Comparison of ENCODE assay signal across 17 mouse cellular contexts in genomic region chr8:34744179-34744578, GRCm38 (mm10).
"Had no signal": no experiment of that assay in that cellular context is flagged by ENCODE, and none has a peak within 500 bp of the region (broad histone marks: within the 10 kb centered on the region; RNA-seq: fewer than 3 reads in every experiment).

No protein-coding gene starts in this region.

- H3K27ac ChIP-seq: kidney, postnatal 0 days; layer of hippocampus, adult 2 months; limb, embryonic 13.5 days; liver, embryonic 15.5 days; midbrain, embryonic 15.5 days; neural tube, embryonic 13.5 days had no signal

- DNase-seq: kidney, adult 11 months; kidney, adult 9 months; kidney, postnatal 4 days; left cerebral cortex, postnatal 4 days; lung, embryonic 14.5 days; lung, postnatal 10 days; right cerebral cortex, postnatal 14 days; thymus, adult 18-20 months; thymus, postnatal 14 days had no signal

- H3K36me3 ChIP-seq: limb, embryonic 13.5 days; liver, embryonic 15.5 days; midbrain, embryonic 15.5 days; neural tube, embryonic 13.5 days had no signal

- H3K9me3 ChIP-seq: limb, embryonic 13.5 days; liver, embryonic 15.5 days; midbrain, embryonic 15.5 days; neural tube, embryonic 13.5 days had no signal

- H3K9ac ChIP-seq: limb, embryonic 13.5 days; liver, embryonic 15.5 days; lung, embryonic 14.5 days; midbrain, embryonic 15.5 days; neural tube, embryonic 13.5 days had no signal

- H3K4me1 ChIP-seq: liver, embryonic 15.5 days had no signal

- H3K27me3 ChIP-seq: limb, embryonic 13.5 days; liver, embryonic 15.5 days; midbrain, embryonic 15.5 days had no signal

- H3K4me3 ChIP-seq: layer of hippocampus, adult 2 months; limb, embryonic 13.5 days; liver, embryonic 15.5 days; megakaryocyte, embryonic 14.5 days; midbrain, embryonic 15.5 days; neural tube, embryonic 13.5 days had no signal

- ATAC-seq: midbrain, embryonic 15.5 days had no signal

- H3K4me2 ChIP-seq: limb, embryonic 13.5 days; liver, embryonic 15.5 days; lung, embryonic 14.5 days; midbrain, embryonic 11.5 days; midbrain, embryonic 15.5 days; neural tube, embryonic 13.5 days had no signal
